Mouse (Mus musculus) left cerebral cortex, adult 18-20 months (tissue): Measurements from ENCODE around the gene Dexi. TPM values are rescaled to one million over a fixed set of nuclear protein-coding genes. Genes with fewer than 3 reads are reported as not detected.

ENCODE experiments used
- DNase-seq, 2 experiments: peaks; one replicate each; pipeline ENCODE4 v3.0.0; 2021 to 2022; ENCODE audit warnings: low spot score in 2 of 2, mixed read lengths in 1 of 2
- total RNA-seq, 2 experiments: library from RNA; stranded (reverse); gene quantifications; 2 replicates each; pipeline ENCODE4 v1.2.3; 2021

The Dexi gene
- total RNA-seq, 2 experiments from 2014 or later = 64.4 to 69.2 TPM

DNA sequence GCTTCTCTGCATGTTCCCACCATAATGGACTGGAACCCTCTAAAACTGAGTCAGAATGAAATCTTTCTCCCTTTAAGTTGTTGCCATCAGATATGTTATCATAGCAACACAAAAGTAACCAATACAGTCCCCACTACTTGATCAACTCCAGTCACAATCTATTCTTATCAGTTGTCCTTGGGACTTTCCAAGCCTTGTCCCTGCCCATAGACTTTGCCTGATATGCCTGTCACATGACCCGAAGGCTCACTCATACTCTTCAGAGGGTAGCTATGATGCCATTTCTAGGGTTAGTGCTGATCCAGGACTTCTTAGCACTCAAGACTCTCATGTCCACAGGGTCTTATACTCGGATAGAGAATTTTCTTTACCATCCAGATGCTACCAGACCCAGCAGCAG, 82.7 kb downstream of the Dexi start:
- DNase-seq = no peak

DNA sequence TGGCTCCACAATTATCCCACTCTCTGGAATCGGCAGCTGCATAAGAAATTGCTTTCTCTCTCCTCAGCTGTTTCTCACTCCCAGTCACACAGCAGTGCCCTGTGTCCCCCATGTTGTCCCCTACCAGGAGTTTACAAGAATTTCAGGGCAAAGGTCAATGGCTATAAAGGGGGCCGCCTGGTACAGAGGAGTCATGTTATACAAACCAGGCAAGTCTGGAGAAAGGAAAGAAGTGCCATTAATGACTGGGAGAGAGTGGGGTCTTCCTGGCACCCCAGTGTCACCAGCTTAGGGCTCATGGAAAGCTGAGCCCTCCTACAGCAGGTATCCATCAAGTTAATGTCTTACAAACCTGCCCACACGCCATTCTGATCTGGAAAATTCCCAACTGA, 88.3 kb downstream of the Dexi start:
- no peak for DNase-seq

DNA sequence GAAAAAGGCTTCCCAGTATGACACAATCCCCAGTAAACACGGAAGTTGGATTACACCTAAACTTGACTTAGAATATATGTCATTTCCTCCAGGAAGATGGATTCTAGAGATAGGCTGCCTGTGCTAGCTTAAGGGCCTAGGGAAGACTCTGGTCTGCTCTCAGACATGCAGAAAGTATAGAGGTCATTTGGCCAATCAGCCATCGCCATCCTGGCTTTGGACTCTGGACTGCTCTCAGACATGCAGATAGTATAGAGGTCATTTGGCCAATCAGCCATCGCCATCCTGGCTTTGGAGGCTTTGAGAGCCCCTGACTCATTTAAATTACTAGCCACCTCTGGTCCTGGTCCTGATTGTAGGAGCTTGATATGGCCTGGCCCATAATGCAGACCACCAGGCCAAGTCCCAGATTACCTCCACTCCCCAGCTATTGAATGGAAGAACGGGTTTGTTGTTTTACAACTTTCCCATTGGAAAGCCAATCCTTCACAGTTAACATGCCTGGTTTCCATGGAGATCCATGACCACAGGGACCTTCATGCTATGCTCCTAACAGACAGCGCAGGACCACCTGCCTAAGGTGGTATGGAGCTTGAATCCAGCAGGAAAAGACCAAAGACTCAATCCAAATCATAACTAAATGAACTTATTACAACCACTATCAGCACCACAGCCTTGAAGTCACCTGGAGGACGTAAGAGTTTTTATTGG, 88.8 kb downstream of the Dexi start:
- DNase-seq = no peak

Other genes starting within 250 kb of the Dexi start
- gene Emp2, start 229.1 kb downstream of the Dexi start, total RNA-seq = 10 to 100 TPM in 1 of 2 experiments, 1 to 10 TPM in 1; 10.0 to 13.7 TPM
- 10 to 100 TPM in 1 of 2 experiments, 1 to 10 TPM in 1; 9.0 to 10.7 TPM for gene Tekt5, start 147.6 kb downstream of the Dexi start, total RNA-seq
- 10 to 100 TPM; 16.3 to 18.5 TPM for gene Nubp1, start 131.1 kb downstream of the Dexi start, total RNA-seq
- 10 to 100 TPM; 28.1 to 28.2 TPM for gene Tvp23a, start 95.7 kb downstream of the Dexi start, total RNA-seq
- under 1 TPM; 0.19 to 0.37 TPM for gene Ciita, start 63.0 kb downstream of the Dexi start, total RNA-seq
- gene Clec16a, start 2.3 kb upstream of the Dexi start, total RNA-seq = 10 to 100 TPM; 98.0 to 98.1 TPM
- 1 to 10 TPM; 1.0 to 1.1 TPM for gene Socs1, start 242.5 kb upstream of the Dexi start, total RNA-seq
- gene Tnp2, start 245.6 kb upstream of the Dexi start, total RNA-seq = not detected
- gene Prm3, start 247.9 kb upstream of the Dexi start, total RNA-seq = not detected